Mouse (Mus musculus): ENCODE measurements around the gene March9.

DNA sequence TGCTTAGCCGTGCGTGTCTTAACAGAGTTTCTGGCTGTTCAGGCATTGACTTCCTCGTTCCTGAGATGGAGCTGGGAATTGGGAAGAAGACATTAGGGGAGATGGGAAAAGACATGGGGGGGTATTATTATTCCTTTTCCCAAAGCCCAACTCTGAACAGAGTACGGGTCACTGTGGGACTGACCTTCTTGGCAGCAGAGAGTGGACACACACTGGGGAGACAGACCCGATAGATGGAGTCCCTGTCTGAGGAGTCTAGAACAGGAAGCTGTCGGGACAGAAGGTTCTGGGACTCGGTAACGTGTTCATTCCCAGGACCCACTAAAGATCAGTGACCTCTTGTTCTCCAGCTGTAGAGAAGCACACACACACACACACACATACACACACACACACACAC, 15.7 kb upstream of the March9 start:
- TF ChIP-seq CTCF (IDR thresholded peaks at IDR 0.05; ENCODE audit: low read depth) (no peak), EP300 (optimal IDR thresholded peaks at IDR 0.05) (no peak)
